Mouse (Mus musculus): Measurements from ENCODE around the gene Shld2. TPM values are rescaled to one million over a fixed set of nuclear protein-coding genes. Genes with fewer than 3 reads are reported as not detected.

Gene Shld2
- 3.8 and 3.9 TPM in 2 replicates for polyA plus RNA-seq (2012; rRNA removed)

DNA sequence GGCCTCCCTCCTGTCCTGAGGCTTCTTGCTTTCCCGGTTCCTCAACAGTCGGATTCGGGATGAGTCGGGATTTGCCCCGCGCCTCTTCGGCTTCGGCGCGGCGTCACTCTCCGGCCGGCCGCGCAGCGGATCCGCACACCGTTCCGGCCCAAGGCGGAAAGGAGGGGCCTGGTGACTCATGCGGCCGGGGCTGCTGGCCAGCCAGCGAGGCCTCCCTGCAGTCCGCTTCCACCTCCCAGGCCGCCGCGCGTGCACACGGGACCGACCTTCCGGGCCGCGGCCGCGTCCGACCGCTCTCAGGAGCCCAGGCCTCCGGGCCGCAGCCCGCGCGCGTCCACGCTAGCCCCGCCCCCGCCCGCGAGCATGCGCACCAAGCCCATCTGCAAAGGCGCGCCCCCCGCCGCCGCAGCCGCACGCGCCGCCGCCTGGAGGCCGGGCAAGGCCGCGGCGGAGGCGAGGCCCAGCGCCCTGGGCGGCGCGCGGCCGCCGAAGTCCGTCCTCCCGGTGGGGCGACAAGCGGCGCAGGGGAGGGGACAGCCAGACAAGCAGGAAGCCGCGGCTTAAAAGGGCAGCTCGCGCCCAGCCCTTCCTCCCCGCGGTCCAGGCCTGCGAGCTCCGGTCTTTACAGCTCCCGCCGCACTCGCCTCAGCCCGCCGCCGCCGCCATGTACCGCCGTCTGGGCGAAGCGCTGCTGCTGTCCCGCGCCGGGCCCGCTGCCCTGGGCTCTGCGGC, at the start of gene Shld2, which contains the start of gene Glud1:
Shld2 (minus strand) TSS at position 260 of the 732 bp plus-strand sequence.
Glud1 (plus strand) TSS at position 494 of the 732 bp plus-strand sequence.

DNA sequence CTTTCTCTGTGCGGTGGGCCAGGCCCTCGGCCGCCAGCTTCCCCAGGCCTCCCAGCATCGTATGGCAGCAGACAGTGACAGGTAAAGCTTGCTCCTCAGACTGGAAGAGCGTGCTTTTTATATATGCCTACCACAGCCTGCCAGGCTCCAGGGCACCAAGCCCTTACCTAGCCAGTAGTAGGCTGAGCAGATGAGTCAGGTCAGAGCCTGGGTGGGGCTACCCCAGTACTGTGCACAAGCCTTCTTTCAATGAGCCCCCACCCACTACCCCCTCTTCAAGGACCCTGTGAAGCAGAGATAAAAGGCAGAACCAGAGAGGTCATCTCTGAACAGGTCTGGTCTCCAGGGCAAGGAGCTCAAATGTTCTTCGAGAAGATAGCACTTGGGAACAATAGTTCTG, 45.0 kb upstream of the Shld2 start, which contains the start of gene Fam25c:
Fam25c (minus strand) TSS at position 133 of the 400 bp plus-strand sequence.

GRCm38 (mm10) chr14:34219295-34219694, 91.0 kb downstream of the Shld2 start, which contains the start of gene Syt15:
Gene Syt15, plus strand, starts transcription at chr14:34219595.

DNA sequence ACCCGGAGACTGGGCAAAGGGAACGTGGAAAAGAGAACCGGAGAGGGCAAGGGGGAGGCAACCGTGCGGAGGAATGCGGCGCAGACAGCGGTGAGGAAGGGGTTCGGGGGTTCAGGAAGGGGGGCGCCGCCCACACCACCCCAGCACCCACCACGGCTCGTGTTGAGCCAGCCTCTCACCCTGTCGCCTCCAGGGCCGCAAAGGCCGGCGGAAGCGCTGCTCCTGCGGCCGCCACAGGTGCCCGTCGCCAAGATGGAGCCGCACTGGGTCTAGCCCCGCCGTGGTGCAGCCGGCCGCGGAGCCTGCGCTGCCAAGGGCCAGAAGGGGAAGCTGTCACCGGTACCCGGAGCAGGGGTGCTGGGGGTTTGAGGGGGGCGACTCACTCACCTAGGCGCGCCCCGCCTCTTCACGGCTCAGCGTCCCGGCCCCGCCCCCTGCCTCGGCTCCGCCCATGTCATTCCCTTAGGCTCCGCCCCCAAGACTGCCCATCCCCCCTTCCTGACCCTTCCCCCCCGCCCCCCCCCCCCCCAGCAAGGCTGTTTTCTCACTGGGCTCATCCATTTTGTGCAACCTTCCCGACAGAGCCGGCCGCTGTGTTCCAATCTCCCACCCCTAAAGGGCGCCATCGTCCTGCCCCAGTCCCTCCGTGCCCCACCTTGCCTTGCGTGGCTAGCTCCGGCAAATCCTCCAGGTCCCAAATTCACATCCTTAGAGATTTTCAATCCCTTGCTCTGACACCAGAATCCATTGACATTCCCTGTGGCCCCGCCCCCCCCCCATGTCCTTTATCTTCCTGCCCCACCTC, 108.9 kb downstream of the Shld2 start, which contains the start of gene Gprin2:
Gprin2 (minus strand) TSS at position 423 of the 805 bp plus-strand sequence.

Other genes with a start within 250 kb of the Shld2 start
- 0.49 and 2.5 TPM in 2 replicates for gene Anxa8, start 224.5 kb downstream of the Shld2 start, polyA plus RNA-seq (2012; rRNA removed)
- gene A630023A22Rik, start 207.7 kb downstream of the Shld2 start, polyA plus RNA-seq (2012; rRNA removed), result not detected in 2 replicates
- 0.16 and 0.18 TPM in 2 replicates for gene Npy4r, start 158.0 kb downstream of the Shld2 start, polyA plus RNA-seq (2012; rRNA removed)
- 10.1 and 10.9 TPM in 2 replicates for gene Gprin2, start 108.8 kb downstream of the Shld2 start, polyA plus RNA-seq (2012; rRNA removed)
- 1.1 and 1.2 TPM in 2 replicates for gene Syt15, start 90.9 kb downstream of the Shld2 start, polyA plus RNA-seq (2012; rRNA removed)
- 115 and 123 TPM in 2 replicates for gene Glud1, start 234 bp upstream of the Shld2 start, polyA plus RNA-seq (2012; rRNA removed)
- gene Fam25c, start 44.9 kb upstream of the Shld2 start, polyA plus RNA-seq (2012; rRNA removed), result not detected in 2 replicates
- 16.6 and 77.0 TPM in 2 replicates for gene Sncg, start 64.3 kb upstream of the Shld2 start, polyA plus RNA-seq (2012; rRNA removed)
- 1.3 and 1.5 TPM in 2 replicates for gene Mmrn2, start 65.0 kb upstream of the Shld2 start, polyA plus RNA-seq (2012; rRNA removed)
- 17.9 and 20.0 TPM in 2 replicates for gene Bmpr1a, start 192.8 kb upstream of the Shld2 start, polyA plus RNA-seq (2012; rRNA removed)
- 0.10 TPM in 1 of 2 replicates, not detected in the other for gene 9230112D13Rik, start 212.3 kb upstream of the Shld2 start, polyA plus RNA-seq (2012; rRNA removed)